Mouse (Mus musculus): ENCODE data around the gene Fyb2.

DNA sequence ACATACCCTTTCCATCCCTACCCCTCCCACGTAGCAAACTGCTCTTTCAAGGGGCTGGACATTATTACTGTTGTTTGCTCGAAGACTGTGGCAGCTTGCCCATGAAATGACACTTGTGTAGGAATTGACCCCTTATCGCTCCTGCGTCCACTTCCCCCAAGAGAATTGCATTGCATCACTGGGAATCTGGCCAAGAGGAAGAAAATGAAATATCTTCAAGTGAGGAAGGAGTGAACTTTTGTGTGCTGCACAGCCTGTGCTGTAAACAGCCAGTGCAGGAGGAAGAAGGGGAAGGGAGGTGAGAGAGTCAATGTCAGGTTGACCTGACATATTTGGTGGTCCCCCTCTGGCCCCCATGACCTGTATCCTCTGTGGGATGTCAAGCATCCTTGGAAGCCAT is 35.6 kb downstream of the Fyb2 start:
- TF ChIP-seq CTCF (conservative IDR thresholded peaks at IDR 0.05; ENCODE audit: low read length), result no peak
- no peak for TF ChIP-seq POU5F1 (IDR thresholded peaks at IDR 0.05; ENCODE audit: borderline replicate concordance, low read length)
- no peak for TF ChIP-seq NANOG (IDR thresholded peaks at IDR 0.05; ENCODE audit: borderline replicate concordance, low read length)

Measured in E14TG2a.4 (cell line).